Mouse (Mus musculus): ENCODE data around the gene Stxbp3. TPM values are rescaled to one million over a fixed set of nuclear protein-coding genes. Genes with fewer than 3 reads are reported as not detected.
"Not testable (repeated sequence)": the region's sequence is repeated elsewhere in the genome, so short reads cannot be mapped to it uniquely, and the experiment has no call there.

The Stxbp3 gene
- 10 to 100 TPM; 24.7 to 28.4 TPM for total RNA-seq (2021)
- long read RNA-seq, transcript Stxbp3-201 (19 exons, 2,419 nt), result major isoform, 27 of 28 reads
- long read RNA-seq, partial matches to known transcripts, result 0 of 28 reads
- long read RNA-seq, other reads (novel, unspliced or antisense), result 1 of 28 reads

DNA sequence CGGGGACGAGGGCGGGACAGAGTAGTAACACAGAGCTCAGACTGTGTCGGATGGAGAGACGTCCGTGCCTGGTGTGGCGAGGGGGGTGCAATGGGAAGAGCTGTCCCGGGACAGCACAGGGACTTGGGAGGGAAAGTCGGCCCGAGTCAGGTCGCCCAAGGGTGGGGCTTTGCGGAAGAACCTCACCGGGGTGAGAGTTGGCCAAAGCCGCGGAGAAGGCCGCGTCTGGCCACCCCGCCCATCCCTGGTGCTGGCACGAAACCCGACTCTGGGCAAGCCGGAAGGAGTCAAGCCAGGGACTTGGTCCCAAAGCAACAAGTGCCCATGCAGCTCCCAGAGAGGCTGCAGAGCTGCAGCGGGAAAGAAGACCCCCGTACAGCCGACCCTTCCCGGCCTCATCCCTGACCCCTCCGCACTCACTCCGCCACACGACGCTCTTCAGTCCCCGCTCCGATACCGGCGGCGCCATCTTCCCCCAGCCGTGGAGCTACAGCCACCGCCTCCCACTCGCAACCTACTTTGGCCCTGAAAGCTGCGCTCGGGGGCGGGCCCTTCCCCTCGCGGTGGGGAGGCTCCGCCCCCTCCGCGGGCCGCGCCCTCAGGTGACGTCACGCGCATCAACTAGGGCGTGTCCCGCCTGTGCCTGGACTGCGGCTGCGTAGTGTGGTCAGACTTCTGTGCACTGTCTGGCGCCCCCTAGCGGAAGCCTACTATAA, at the start of gene Stxbp3:
Stxbp3 (minus strand) TSS at position 527 of the 716 bp plus-strand sequence.
- peak; percentile 97 to 99 for DNase-seq (ENCODE audit: low spot score in 2 of 2)

DNA sequence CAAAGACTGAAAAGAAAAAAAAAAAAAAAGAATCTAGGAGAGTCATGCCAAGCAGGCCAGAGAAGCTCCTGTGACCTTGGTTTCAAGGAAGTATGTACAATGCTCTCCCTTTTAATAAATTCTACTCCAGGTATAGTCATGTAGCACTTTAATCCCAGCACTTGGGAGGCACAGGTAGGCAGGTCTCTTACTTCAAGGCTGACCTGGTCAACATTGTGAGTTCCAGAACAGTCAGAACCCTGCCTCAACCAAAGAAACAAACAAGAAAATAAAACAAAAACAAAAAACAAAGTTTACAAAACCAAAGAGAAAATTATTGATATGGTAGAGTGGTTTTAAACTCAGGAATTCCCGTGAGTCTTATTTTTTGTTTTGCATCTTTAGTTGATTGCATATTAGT, 49.6 kb upstream of the Stxbp3 start, which contains the start of gene Fndc7:
Fndc7 (minus strand) TSS at position 101 of the 400 bp plus-strand sequence.
- no peak for DNase-seq (ENCODE audit: low spot score in 2 of 2)

DNA sequence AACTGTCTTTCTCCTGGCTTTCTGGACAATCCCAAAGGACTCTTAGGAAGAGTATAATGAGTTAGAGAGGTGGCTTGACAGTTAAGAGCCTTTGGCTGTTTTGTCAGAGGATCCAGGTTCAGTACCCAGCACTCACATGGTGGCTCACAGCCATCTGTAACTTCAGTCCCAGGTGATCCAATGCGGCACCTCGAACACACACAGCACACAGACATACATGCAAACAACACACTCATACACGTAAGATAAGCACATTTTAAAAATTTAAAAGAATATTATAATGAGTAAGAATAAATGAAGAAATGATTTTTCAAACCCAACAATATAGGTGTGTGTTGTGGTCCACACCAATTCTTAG, 47.3 kb upstream of the Stxbp3 start:
- no peak for DNase-seq (ENCODE audit: low spot score in 2 of 2)

DNA sequence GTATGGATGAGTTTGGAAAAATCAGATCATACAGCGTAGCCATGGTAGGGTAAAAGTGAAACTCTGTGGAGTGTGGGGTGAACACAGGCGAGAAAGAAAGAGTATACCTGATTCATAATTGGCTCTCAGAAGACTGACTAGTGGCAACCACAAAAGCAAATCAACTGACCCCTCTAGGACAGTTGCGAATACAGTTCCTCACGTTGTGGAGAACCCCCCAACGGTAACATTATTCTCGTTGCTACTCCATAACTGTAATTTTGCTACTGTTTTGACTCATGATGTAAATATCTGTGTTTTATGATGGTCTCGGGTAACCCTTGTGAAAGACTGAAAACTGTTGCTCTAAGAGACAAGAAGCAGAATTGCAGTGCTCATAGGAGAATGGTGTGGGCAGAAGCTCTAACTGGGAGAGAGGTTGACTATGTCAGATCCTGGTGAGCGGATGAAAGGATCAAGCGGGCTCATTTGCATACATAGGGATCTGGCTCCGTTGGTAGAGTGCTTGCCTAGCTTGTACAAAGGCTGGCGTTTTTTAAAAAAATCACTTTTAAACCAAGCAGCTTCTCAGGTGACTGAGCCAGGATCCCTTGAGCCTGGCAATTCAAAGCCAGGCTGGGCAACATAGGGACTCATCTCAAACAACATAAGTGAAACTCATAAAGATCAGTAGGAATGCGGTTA, 46.8 kb upstream of the Stxbp3 start:
- no peak for DNase-seq (ENCODE audit: low spot score in 2 of 2)

DNA sequence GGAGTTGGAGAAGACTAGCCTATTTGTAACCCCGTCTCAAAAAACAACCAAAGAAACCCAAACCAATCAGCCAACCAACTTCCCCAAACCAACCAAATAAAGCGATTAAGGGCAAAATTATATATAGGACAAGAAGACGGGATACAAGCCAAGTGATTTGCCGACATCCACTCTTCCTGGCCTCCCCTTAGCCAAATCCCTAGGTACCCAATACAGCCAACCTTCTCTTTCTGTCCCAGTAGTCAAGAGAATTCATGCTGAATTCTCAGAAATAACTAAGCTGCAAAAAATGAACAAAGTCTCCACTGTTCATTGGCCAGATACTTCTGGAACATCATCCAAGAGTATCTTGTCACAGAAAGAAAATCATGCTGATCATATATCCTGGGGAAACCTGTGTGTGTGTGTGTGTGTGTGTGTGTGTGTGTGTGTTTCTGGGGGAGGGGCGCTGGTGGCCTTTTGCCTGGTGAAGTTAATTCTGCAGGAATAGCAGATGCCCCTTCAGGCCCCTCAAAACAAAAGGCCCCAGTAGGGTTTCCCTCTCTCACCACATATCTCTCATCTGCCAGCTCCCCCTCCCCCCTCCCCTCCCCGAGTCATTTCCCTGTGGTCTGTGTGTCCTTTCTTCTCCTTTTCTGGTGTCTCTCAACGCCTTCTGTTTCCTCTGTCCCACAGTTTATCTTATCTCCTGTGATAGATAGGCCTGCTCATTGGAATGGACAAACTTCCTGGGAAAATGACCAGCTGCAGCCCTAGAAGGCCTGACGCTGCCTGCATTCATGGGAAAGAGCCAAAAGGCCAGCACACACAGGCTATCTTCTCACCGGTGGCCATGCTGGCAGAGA, 45.6 kb upstream of the Stxbp3 start:
- DNase-seq (ENCODE audit: low spot score in 2 of 2), result no peak

DNA sequence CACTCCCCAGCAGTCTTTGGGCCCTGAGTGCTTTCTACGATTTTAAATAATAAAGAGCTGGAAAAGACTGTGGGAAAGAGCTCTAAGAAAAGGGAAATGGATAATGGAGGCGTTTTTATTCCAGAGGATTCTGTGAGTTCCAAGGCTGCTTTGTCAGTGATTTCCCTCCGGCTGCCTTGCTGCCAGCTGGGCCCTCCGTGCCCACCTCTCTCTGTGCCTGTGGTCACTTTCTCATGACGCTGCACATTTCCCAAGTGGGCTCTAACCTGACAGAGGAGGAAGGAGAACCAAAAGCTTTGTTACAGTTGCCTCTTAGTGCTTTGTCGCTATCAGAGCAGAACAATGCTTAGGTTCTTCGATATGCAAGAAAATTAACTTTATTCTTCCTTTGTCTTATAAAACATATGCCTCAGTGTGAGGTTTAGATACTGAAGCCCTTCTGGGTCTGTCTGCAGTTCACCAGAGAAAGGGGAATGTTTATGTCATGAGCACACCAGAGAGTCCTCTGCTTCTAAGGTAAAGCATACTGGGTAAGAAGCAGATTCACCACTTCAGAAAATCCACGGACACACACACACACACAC, 44.5 kb upstream of the Stxbp3 start:
- no peak for DNase-seq (ENCODE audit: low spot score in 2 of 2)

DNA sequence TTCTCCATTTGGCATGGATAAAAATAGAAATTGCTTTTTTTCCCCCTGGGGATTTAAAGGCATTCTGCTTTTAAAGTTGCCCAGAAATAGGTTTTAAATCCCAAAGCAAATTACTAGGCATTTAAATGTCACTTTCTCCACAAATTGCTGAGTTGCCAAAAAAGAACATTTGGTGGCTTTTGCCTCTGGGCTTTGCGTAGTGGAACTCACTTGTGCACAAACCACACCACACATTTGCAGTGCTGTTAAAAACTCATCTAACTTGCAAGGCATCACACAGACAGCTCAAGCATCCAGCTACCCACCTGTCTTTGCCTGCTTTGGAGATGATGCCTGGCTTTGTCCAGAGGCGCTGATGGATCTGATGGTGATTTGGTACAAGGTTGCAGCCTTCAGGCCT, 42.7 kb upstream of the Stxbp3 start:
- DNase-seq (ENCODE audit: low spot score in 2 of 2), result peak in 1 of 2 experiments; percentile 15

DNA sequence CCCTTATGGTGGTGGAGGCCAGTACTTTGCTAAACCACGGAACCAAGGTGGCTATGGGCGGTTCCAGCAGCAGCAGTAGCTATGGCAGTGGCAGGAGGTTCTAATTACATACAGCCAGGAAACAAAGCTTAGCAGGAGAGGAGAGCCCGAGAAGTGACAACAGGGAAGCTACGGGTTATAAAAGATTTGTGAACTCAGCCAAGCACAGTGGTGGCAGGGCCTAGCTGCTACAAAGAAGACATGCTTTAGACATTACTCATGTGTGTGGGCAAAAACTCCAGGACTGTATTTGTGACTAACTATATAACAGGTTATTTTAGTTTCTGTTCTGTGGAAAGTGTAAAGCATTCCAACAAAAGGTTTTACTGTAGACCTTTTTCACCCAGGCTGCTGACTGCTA, 41.5 kb upstream of the Stxbp3 start:
- DNase-seq (ENCODE audit: low spot score in 2 of 2), result not testable (repeated sequence)

DNA sequence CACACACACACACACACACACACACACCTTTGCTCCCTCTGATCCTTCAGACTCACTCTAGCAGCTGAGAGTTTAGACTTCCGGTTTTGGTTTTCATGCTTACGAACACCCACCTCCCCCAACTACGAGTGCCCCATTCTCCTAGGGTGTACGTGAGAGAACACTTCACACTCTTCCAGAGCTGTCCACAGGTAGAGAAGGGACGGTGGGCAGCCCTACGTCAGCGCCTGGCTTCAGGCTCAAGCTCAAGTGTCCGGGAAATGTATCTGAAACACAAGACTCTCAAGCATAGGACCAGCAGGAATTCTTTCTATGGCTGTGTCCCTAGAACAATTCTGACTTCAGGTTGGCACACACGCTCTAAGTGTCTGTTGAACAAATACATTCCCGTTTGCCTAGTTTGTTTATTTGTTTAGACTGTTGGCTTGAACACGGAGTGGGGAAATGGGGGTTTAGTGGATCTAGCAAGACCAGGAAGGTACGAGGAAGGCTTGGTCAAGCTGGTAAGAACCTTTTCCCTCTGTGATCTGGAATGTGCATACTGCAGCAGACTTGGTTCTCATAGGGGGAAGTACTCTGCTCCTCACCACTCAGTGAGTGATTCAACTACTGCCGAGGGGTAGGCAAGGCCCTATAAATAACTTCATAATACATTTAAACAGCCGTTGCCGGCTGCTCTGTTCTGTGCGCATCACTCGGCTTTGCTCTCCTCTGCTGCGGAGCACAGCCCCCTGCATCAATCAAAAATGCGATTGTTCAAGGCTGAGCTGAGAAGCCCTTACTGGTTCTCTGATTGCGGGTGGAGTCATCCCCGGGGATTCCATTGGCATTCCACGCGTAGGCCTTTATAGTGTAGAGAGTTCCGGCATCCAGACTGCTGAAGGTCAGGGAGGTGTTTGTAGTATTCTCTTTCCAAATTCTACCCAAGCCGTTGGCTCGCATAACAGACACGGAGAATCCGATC, 40.5 kb upstream of the Stxbp3 start:
- peak; percentile 35 to 45 for DNase-seq (ENCODE audit: low spot score in 2 of 2)

DNA sequence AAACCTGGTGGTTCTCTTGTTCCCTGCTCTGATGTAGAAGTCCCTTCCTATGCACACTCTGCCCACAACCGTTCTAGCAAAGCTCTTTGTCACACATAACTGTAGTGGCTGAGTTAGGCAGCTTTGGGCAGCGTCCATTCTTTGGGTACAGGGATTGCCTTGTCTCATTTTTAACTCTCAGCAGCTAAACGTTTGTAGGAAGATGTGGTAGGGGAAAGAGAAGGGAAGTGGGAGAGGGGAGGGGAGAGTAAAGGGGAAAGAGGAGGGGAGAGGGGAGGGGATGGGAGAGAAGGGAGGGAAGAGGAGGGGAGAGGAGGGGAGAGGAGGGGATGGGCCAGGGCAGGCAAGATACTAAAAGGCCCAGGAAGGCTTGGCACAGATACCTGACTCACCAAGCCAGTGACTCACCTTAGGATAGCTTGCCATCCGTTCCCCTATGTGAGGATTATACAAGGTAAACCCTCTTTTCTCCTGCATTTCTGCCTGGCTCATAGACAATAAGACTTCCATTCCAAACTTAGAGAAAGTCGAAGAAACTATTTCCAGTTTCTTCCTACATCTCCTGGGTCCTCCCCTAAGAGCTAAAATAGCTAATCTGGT, 39.6 kb upstream of the Stxbp3 start:
- no peak for DNase-seq (ENCODE audit: low spot score in 2 of 2)

DNA sequence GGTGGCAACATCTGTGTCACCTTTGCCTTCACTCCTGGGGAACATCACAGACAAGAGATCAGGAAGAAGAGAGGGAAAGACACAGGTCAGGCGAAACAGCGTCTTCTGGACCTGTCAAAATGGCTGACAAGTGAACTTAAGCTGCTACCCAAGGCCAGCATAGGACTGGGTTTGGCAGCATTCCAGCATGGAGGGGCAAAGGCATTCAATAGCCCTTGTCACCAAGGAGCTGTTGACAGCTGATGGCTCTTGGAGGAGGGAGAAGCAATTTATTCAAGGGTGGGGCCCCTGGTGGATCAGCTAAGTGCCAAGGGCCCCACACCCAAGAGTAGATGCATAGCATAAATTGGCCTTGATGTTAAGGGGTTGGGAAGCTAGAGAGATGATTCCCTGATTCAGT, 38.8 kb upstream of the Stxbp3 start:
- no peak for DNase-seq (ENCODE audit: low spot score in 2 of 2)

DNA sequence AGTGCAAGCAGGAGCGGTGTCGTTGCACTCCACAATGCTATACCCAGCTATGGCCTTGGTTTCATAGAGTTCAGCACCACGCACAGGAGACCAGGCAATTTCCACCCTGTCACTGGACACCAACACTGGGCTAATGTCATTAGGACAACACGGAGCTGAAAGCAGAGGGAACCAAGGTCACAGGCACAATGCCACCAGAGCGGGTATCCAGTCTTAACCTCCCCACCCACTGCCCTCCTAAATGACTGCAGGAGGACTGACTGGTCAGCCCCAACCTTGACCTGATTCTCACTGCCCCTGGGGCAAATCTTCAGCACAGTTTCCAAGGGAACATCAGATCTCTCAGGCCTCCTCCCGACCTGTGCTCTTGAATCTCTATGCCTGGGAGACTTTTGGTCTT, 30.3 kb upstream of the Stxbp3 start:
- no peak for DNase-seq (ENCODE audit: low spot score in 2 of 2)

DNA sequence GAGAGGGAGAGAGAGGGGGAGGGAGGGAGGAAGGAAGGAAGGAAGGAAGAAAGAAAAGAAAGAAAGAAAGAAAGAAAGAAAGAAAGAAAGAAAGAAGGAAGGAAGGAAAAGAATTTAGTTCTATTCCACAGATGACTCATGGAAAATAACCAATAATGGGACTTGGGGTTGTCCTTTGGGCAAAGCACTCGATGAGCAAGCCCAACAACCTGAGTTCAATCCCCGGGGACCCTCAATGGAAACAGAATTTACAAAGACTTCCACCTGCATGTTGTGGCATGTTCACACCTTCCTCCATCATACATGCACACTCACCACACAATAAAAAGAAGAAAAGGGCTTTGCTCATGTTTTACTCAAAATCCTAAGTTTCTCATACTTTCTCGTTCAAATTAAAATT, 27.1 kb upstream of the Stxbp3 start:
- no peak for DNase-seq (ENCODE audit: low spot score in 2 of 2)

DNA sequence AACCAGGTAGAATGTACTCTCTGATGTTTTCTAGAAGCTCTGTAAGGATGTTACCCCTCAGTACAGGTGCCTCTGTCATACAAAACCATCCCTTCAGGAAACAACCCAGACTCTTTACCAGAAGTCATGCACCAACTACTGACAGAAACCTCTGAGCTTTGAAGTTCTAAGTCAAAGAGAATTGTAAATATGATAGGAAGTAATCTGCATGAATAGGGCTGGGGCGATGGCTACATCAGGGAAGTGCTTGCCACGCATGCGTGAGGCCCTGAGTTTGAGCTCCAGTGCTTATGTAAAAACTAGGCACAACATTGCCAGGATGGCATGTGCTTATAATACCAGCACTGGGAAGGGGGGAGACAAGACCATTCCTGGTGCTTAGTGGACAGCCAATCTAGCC, 25.4 kb upstream of the Stxbp3 start:
- no peak for DNase-seq (ENCODE audit: low spot score in 2 of 2)

DNA sequence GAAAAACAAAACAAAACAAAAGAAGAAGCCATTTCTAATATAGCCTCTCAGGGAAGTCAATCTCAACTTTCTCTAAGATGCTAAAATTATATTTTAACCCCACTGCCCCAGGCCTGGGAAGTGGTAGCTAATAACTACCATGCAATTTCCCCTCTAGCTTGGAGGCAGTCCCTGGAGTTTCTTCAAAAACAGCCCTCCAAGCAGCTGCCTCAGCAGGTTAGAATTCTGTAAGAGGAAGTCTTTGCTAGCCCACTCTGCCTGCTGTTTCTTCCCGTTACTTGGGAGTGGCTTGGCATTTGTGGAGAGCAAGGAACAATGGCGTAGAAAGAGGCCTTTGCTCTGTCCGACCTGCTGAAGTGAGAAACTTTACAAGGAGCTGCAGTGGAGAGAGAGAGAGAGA, 24.8 kb upstream of the Stxbp3 start:
- DNase-seq (ENCODE audit: low spot score in 2 of 2), result no peak

DNA sequence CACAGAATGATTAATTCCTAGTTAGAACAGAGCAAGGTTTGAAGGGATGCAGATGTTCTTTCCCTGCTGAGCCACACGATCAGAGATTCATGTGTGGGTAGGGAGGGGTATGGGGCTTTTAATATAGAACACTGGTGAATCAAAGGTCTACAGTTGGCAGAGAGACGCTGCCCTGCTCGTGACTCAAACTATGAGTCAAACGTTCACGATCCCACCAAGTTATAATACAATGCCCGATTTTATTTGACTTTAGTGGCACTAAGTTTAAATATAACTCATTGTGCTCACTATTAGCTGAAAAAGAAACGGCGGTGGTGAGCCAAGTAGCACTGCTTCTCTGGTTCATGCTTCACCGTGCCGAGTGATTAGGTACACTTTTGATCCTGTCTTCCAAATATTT, 22.8 kb upstream of the Stxbp3 start:
- DNase-seq (ENCODE audit: low spot score in 2 of 2), result no peak

DNA sequence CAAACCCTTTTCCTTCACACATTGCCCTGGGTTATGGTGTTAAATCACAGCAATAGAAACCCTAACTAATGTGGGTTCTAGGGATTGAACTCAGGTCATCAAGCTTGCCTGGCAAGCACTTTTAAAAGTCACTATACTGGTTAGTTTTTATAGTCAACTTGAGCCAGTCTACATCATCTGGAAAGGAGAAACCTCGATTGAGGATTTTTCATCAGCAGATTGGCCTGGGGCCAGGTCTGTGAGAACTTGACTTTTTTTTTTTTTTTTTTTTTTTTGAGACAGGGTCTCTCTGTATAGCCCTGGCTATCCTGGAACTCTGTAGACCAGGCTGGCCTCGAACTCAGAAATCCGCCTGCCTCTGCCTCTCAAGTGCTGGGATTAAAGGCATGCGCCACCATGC, 22.0 kb upstream of the Stxbp3 start:
- DNase-seq (ENCODE audit: low spot score in 2 of 2), result not testable (repeated sequence)

DNA sequence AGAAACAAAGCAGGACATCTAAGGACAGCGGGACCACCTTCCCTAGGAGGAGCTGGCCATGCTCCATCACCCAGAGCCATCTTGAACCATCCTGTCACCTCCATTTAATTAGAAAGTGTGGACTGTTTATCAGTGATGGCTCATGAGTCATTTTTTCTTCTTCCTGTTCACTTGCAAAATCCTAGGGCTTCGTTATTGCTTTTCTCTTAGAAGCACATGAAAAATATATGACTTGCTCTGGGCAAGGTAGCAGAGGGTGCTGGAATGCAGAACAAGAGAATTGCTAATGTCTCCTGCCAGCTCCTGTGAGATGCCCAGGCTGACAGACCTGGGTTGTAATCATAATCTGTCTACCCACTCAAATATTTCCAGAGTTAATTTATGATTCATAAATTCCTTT, 20.5 kb upstream of the Stxbp3 start:
- DNase-seq (ENCODE audit: low spot score in 2 of 2), result no peak

DNA sequence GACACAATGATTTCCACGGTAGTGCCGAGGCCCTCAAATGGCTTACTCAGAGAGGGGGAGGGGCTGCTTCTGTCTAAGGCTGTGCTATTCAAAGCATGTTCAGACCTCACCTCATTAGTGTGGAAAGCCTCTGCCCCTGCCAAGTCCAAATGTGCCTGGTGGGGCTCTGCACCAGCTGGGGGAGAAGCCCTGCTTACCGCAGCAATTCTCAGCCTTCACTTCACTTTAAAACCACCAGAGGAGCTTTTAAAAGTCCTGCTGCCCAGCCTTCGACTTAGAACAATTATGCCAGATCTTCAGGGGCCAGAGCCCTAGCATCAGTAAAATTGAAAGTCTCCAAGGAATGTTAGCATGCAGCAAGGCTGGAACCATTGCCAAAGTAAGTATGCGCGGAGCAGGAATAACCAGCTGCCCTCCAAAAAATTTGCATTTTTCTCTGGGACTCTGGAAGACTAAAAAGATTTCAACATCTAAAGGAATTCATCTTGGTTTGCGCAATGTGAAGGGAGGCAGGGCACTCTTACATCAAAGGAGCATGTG, 18.0 kb upstream of the Stxbp3 start:
- DNase-seq (ENCODE audit: low spot score in 2 of 2), result peak in 1 of 2 experiments; percentile 50

DNA sequence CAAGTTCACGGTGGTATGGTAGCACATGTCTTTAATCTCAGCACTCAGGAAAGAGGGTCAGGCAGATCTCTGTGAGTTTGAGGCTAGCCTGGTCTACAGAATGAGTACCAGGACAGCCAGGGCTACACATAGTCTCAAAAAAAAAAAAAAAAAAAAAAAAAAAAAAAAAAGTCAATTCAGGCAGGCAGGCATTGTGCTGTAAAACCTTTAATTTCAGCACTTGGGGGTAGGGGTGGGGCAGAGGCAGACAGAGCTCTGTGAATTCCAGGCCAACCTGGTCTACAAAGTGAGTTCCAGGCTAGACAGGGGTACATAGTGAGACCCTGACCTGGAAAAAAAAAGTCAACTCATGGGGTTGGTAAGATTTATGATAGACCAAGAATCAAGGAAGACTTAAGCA, 17.4 kb upstream of the Stxbp3 start:
- DNase-seq (ENCODE audit: low spot score in 2 of 2), result no peak

Measured in layer of hippocampus, adult 18-20 months (tissue).